Mouse (Mus musculus) kidney, adult 2 months (tissue): ENCODE measurements around the gene Htr2a. TPM values are rescaled to one million over a fixed set of nuclear protein-coding genes. Genes with fewer than 3 reads are reported as not detected.

Experiments
- DNase-seq: peaks from one replicate; pipeline ENCODE4 v3.0.0; 2021
- H3K27ac ChIP-seq: fragments of 200-500 bp; 2 replicates; pipeline ENCODE4 v1.5.1; 2012; ENCODE audit warnings: low read depth, low read length, control low read depth, inconsistent platforms; ENCODE audit not compliant: insufficient read depth
- H3K27me3 ChIP-seq: fragments of 200-500 bp; replicated peaks from 2 replicates; pipeline ENCODE4 v1.6.1; 2012; ENCODE audit warnings: mild to moderate bottlenecking, moderate library complexity, low read length, inconsistent platforms; ENCODE audit not compliant: control insufficient read depth, insufficient read depth
- H3K36me3 ChIP-seq: fragments of 200-500 bp; 2 replicates; pipeline ENCODE4 v1.6.1; 2012; ENCODE audit warnings: mild to moderate bottlenecking, moderate library complexity, low read length, inconsistent platforms; ENCODE audit not compliant: control insufficient read depth, insufficient read depth
- H3K4me1 ChIP-seq: fragments of 200-500 bp; 2 replicates; pipeline ENCODE4 v1.6.1; 2011; ENCODE audit warnings: low read length; ENCODE audit not compliant: control insufficient read depth, insufficient read depth
- H3K4me3 ChIP-seq: fragments of 200-500 bp; 2 replicates; pipeline ENCODE4 v1.5.1; 2011; ENCODE audit warnings: mild to moderate bottlenecking, low read depth, low read length, control low read depth; ENCODE audit not compliant: insufficient read depth
- CTCF ChIP-seq: fragments of 200-500 bp; conservative IDR thresholded peaks from 2 replicates; pipeline ENCODE4 v1.5.1; 2011; ENCODE audit warnings: low read depth, mild to moderate bottlenecking, control low read depth, low read length, moderate library complexity, mixed read lengths; ENCODE audit not compliant: insufficient read depth, insufficient read length
- POLR2A ChIP-seq: fragments of 200-500 bp; IDR thresholded peaks from one replicate; pipeline ENCODE4 v1.6.1; 2011; ENCODE audit warnings: low read depth, low read length, control low read depth
- WGBS: fragments of 180-500 bp; shearing (Covaris S2); methylation state at CpG from one replicate; pipeline ENCODE4 v1.1.7; 2018; 5-methylcytosine and 5-hydroxymethylcytosine counted together
- polyA plus RNA-seq: library from polyadenylated mRNA; depleted of rRNA; stranded (reverse); fragments of >200 nt; gene quantifications from 2 replicates; pipeline ENCODE4 v1.2.3, GENCODE M21; 2012

Htr2a gene
- polyA plus RNA-seq, 1 experiment = 0.16 TPM

DNA sequence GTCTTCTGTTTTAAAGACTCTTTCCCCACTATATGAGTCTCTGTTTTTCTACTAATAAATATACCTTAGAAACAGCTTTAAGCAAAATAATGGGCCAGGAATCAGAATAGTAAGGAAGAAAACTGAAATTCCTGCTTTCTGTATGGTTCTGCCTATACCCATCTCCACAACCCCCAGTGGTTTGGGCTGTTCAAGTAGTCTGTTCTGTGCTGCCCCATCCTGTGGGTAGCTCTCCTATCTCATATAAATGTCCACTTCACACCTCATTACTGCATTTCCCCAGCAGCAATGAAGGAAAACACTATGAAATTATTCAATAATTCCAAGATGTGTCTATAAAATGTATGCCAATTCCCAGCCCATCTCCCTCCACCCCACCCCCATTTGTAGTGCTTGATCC is 56.8 kb downstream of the Htr2a start:
- H3K36me3 ChIP-seq = no peaks in the 10 kb centered on the region
- DNase-seq = no peak
- H3K4me3 ChIP-seq = no peak overlapping the region
- H3K27ac ChIP-seq = no peak overlapping the region
- H3K4me1 ChIP-seq = no peaks in the 10 kb centered on the region
- H3K27me3 ChIP-seq = no peaks in the 10 kb centered on the region
- TF ChIP-seq CTCF (no peak), POLR2A (no peak)

DNA sequence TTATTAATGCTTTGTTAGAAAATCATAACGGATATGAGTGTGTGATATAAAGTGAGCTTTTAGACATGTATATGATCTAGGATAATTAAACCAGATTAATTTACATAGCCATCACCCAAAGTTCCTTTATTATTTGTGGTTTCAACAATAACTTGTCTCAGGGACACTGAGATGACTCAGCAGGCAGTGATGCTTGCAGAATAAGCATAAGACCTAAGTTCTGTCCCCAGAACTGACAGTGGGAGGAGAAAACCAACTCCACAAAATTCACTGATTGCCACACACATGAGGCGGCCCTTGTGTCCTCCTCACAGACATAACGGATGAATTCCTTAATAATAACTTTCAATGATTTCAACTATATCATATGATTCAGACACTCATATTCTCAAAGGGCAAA is 58.6 kb downstream of the Htr2a start:
- Histone ChIP-seq H3K27ac (no peak overlapping the region), H3K27me3 (no peaks in the 10 kb centered on the region), H3K36me3 (no peaks in the 10 kb centered on the region), H3K4me1 (no peaks in the 10 kb centered on the region), H3K4me3 (no peak overlapping the region)
- TF ChIP-seq POLR2A = no peak
- TF ChIP-seq CTCF = no peak
- no peak for DNase-seq
- 87% methylated on average over 3 of the region's 3 CpGs for WGBS

DNA sequence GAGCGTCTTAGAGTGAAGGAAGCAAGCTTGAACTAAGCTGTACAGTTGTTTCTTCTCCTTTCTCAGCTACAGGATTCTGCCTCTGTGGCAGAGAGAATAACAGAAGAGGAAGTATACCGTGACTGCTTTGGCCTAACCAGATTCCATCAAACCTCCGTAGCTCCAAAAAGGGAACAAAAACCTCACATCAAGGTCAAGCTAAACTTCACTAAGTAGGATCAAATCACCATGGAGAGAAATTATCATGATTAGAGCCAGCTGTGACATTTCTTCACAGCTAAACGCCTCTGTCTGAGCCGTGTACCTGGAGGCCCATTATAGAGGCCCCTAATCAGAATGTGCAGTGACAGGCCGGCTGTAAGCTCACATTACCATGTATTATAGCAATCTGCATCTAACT is 63.3 kb downstream of the Htr2a start:
- TF ChIP-seq CTCF (no peak), POLR2A (no peak)

DNA sequence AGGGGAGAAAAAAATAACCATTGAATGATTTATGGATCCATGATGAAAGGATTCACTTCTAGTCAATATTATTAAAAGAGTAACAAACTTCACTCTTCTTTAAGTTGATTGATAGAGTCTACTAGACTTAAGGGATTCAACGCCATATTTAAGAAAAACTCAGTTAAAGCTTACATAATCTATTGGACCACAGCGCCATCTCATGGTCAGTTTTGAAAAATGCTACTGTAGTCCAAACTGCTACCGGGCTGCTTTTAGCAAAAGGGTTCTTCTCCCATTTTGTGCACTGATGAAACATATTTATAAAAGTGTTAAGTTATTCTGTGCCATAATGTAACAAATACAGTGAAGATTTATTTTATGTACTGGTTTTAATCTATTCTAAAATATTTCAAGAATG is 68.4 kb downstream of the Htr2a start:
- Histone ChIP-seq H3K27ac (no peak overlapping the region), H3K36me3 (no peaks in the 10 kb centered on the region), H3K4me1 (no peaks in the 10 kb centered on the region), H3K27me3 (no peaks in the 10 kb centered on the region), H3K4me3 (no peak overlapping the region)
- DNase-seq = peak; percentile 37
- TF ChIP-seq CTCF = peak; percentile 11; the same call in 1 of the 2 replicates
- no peak for TF ChIP-seq POLR2A
- WGBS = 13% methylated on average over 3 of the region's 3 CpGs

More for the DNA sequence above, 63.3 kb downstream of the Htr2a start:
- WGBS = 47% methylated on average over 6 of the region's 6 CpGs
- DNase-seq = peak; percentile 0
- H3K4me1 ChIP-seq = no peaks in the 10 kb centered on the region
- H3K27me3 ChIP-seq = no peaks in the 10 kb centered on the region
- H3K4me3 ChIP-seq = no peak overlapping the region
- no peaks in the 10 kb centered on the region for H3K36me3 ChIP-seq
- H3K27ac ChIP-seq = no peak overlapping the region

- H3K36me3 ChIP-seq = no peaks in the 10 kb centered on the region
- no peaks in the 10 kb centered on the region for H3K4me1 ChIP-seq
- peak; percentile 21 for DNase-seq
- TF ChIP-seq CTCF (peak; percentile 53), POLR2A (no peak)
- no peaks in the 10 kb centered on the region for H3K27me3 ChIP-seq
- 48% methylated on average over 3 of the region's 3 CpGs for WGBS
- H3K27ac ChIP-seq = no peak overlapping the region
- H3K4me3 ChIP-seq = no peak overlapping the region
These were observed 82.9 kb downstream of the Htr2a start for GRCm38 (mm10) chr14:74723541-74723940.

- WGBS = 12% methylated on average over 9 of the region's 9 CpGs
- Histone ChIP-seq H3K27me3 (no peaks in the 10 kb centered on the region), H3K36me3 (no peaks in the 10 kb centered on the region; the same call in 1 of the 2 replicates), H3K4me1 (peaks cover 3% of the 10 kb centered on the region; the same call in 1 of the 2 replicates), H3K27ac (peak overlapping the region; percentile 96), H3K4me3 (peak overlapping the region; percentile 50)
- peak; percentile 88 for DNase-seq
- TF ChIP-seq POLR2A (no peak), CTCF (no peak)
These were observed 90.8 kb downstream of the Htr2a start for GRCm38 (mm10) chr14:74731221-74732078.

DNA sequence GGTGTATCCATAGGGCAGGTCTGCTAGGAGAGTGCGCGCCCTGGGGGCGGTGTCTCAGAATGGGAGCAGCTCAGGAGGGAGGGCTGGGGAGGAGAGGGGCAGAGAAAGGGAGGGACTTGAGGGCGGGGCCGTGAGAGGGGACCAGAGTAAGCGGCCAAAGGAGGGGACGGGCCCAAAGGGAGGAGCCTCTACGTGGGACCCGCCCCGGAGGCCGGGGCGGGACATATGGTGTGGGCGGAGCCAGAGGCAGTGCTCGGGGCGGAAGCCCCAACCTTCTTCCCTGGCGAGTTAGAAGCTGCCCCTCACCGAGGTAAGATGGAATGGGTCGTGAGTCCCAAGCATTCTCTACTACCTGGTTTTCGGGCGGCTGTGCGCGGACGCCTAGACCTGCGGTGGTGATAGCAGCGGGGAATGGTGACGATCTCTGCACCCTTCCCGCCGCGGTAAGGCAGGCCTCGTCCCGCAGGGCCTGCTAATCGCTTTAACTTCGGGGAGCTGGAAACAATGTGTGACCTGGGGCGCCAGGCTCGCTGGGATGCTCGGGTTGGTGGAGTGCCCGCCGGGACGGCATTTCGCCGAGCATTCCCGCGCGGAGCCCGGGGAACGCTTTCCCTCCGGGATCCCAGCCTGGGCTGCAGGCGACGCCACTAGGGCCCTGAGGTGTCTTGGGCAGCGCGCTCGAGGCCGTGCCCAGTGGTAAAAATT is 91.6 kb downstream of the Htr2a start, which contains the start of gene Esd:
Esd (plus strand) TSS at position 219 of the 705 bp plus-strand sequence.
- H3K27ac ChIP-seq = peak within 1 kb of the TSS; percentile 96
- DNase-seq = peak; percentile 97
- H3K4me3 ChIP-seq = peak within 1 kb of the TSS; percentile 98
- H3K36me3 ChIP-seq = peaks cover 2% of the 10 kb centered on the region; the same call in 1 of the 2 replicates
- peaks cover 3% of the 10 kb centered on the region; the same call in 1 of the 2 replicates for H3K4me1 ChIP-seq
- peak; percentile 83 for TF ChIP-seq POLR2A
- TF ChIP-seq CTCF = no peak
- H3K27me3 ChIP-seq = no peaks in the 10 kb centered on the region
- WGBS = under 1% methylated on average over 53 of the region's 53 CpGs
